Mouse (Mus musculus): ENCODE data around the gene Rabl3.

GRCm38 (mm10) chr16:37611072-37611471, 71.4 kb downstream of the Rabl3 start:
- TF ChIP-seq CTCF (IDR thresholded peaks at IDR 0.05; ENCODE audit: low read depth), result no peak
- TF ChIP-seq EP300 (IDR thresholded peaks at IDR 0.05; ENCODE audit: low read depth), result no peak

All from liver, embryonic 14.5 days (tissue).